Comparison of ENCODE assay signal across 38 mouse cellular contexts in the genomic region with DNA sequence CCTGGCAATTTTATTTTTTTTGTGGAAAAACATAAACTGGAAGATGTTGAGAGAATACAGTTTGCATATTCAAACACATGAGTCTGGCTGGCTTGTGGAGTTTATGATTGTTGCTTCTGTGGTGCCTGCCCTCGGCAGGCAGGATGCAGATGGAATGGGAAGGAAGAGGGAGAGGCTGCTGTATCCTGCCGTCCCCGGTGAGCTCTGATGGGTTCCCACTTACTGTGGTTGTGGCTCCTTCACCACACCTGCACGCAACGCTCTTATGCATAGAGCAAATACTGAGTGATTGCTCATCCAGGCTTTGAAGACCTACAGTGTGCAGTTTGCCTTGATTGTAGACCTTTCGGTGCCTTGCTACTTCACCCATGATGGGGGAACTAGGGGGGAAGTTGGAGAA. TPM values are rescaled to one million over a fixed set of nuclear protein-coding genes. Genes with fewer than 3 reads are reported as not detected.
"Had no signal": no experiment of that assay in that cellular context is flagged by ENCODE, and none has a peak within 500 bp of the region (broad histone marks: within the 10 kb centered on the region; RNA-seq: fewer than 3 reads in every experiment).

No protein-coding gene starts in this region.

- DNase-seq: heart, postnatal 10 days; heart, postnatal 14 days; heart, postnatal 36 days; heart, postnatal 4 days; kidney, adult 11 months; kidney, adult 18-20 months; kidney, adult 2 months; kidney, adult 8-10 months; kidney, adult 9 months; kidney, postnatal 10 days; kidney, postnatal 14 days; kidney, postnatal 25 days; kidney, postnatal 36 days; kidney, postnatal 4 days; layer of hippocampus, adult 9-11 months; layer of hippocampus, postnatal 36 days had no signal

- ATAC-seq: hindbrain, embryonic 16.5 days; hindbrain, postnatal 0 days; inflammation-experienced regulatory T-cells, adult 6 months; intestine, embryonic 15.5 days; intestine, embryonic 16.5 days; intestine, postnatal 0 days had no signal

- H3K9ac ChIP-seq: heart, embryonic 12.5 days; heart, embryonic 13.5 days; heart, embryonic 15.5 days; hindbrain, embryonic 12.5 days; hindbrain, embryonic 13.5 days; hindbrain, embryonic 15.5 days; intestine, embryonic 15.5 days; kidney, embryonic 15.5 days had no signal

- H3K9me3 ChIP-seq: heart, embryonic 10.5 days; heart, embryonic 12.5 days; heart, embryonic 15.5 days; hindbrain, embryonic 15.5 days; intestine, embryonic 15.5 days had no signal

- H3K27ac ChIP-seq: heart, embryonic 10.5 days; heart, embryonic 13.5 days; heart, embryonic 15.5 days; hindbrain, embryonic 10.5 days; hindbrain, embryonic 12.5 days; hindbrain, embryonic 13.5 days; hindbrain, embryonic 15.5 days; hindbrain, postnatal 0 days; intestine, embryonic 15.5 days; kidney, embryonic 15.5 days; kidney, postnatal 0 days; layer of hippocampus, adult 2 months; left cerebral cortex, adult 2 months had no signal

- H3K4me3 ChIP-seq: heart, embryonic 10.5 days; heart, embryonic 12.5 days; heart, embryonic 13.5 days; heart, embryonic 15.5 days; hindbrain, embryonic 10.5 days; hindbrain, embryonic 12.5 days; hindbrain, embryonic 13.5 days; hindbrain, embryonic 15.5 days; intestine, embryonic 15.5 days; kidney, embryonic 15.5 days; layer of hippocampus, adult 2 months; left cerebral cortex, adult 2 months had no signal

- H3K36me3 ChIP-seq: heart, embryonic 15.5 days had no signal

- H3K27me3 ChIP-seq: heart, embryonic 15.5 days; hindbrain, embryonic 12.5 days; hindbrain, embryonic 15.5 days; intestine, embryonic 15.5 days had no signal

- H3K4me2 ChIP-seq: heart, embryonic 11.5 days; heart, embryonic 12.5 days; heart, embryonic 13.5 days; heart, embryonic 15.5 days; hindbrain, embryonic 12.5 days; hindbrain, embryonic 13.5 days; hindbrain, embryonic 15.5 days; intestine, embryonic 15.5 days; kidney, embryonic 15.5 days had no signal

RNA-seq across cellular contexts. Expression of a gene that starts 12.3 kb away (rescaled TPM):
- polyA plus RNA-seq: inflammation-experienced regulatory T-cells, adult 6 months had no signal

RNA-seq across cellular contexts. Expression of a gene that starts 58.1 kb away (rescaled TPM):
- total RNA-seq: heart, postnatal 10 days; heart, postnatal 25 days; heart, postnatal 36 days; heart, postnatal 4 days had no signal
- polyA plus RNA-seq: heart, embryonic 14.5 days; heart, embryonic 15.5 days; heart, postnatal 0 days; inflammation-experienced regulatory T-cells, adult 6 months had no signal
